Mouse (Mus musculus) spleen, adult 10 weeks (tissue): ENCODE measurements around the gene Wdr83os. TPM values are rescaled to one million over a fixed set of nuclear protein-coding genes. Genes with fewer than 3 reads are reported as not detected.

Source experiments
- polyA plus RNA-seq: library from polyadenylated mRNA; stranded (reverse); fragments of 350-450 nt; fragmentation: Illumina TruSeq; extraction: RNeasy Lipid Tissue Mini Kit (QIAGEN cat#74804); gene quantifications from one replicate; pipeline ENCODE4 v1.2.3, GENCODE M21; 2015; ENCODE audit warnings: low replicate concordance; ENCODE audit not compliant: insufficient read depth

The Wdr83os gene
- 54.9 TPM for polyA plus RNA-seq

GRCm38 (mm10) chr8:85080532-85081215 lies at the start of gene Wdr83os:
TSS of gene Wdr83os (plus strand) at chr8:85080740.

GRCm38 (mm10) chr8:85036718-85037365 lies 43.7 kb upstream of the Wdr83os start, which contains the start of gene Tnpo2:
TSS of gene Tnpo2 (plus strand) at chr8:85036915.

GRCm38 (mm10) chr8:85059879-85060616 lies 20.5 kb upstream of the Wdr83os start, which contains the start of gene Fbxw9:
TSS of gene Fbxw9 (plus strand) at chr8:85060055.

GRCm38 (mm10) chr8:85067982-85068381 lies 12.6 kb upstream of the Wdr83os start, which contains the start of gene Gm5741:
TSS of gene Gm5741 (minus strand) at chr8:85067982.

GRCm38 (mm10) chr8:85071514-85072281 lies 8.8 kb upstream of the Wdr83os start, which contains the start of gene Dhps:
TSS of gene Dhps (plus strand) at chr8:85071757.

GRCm38 (mm10) chr8:85081216-85081555 lies 646 bp downstream of the Wdr83os start, which contains the start of gene Wdr83:
TSS of gene Wdr83 (minus strand) at chr8:85081306.

DNA sequence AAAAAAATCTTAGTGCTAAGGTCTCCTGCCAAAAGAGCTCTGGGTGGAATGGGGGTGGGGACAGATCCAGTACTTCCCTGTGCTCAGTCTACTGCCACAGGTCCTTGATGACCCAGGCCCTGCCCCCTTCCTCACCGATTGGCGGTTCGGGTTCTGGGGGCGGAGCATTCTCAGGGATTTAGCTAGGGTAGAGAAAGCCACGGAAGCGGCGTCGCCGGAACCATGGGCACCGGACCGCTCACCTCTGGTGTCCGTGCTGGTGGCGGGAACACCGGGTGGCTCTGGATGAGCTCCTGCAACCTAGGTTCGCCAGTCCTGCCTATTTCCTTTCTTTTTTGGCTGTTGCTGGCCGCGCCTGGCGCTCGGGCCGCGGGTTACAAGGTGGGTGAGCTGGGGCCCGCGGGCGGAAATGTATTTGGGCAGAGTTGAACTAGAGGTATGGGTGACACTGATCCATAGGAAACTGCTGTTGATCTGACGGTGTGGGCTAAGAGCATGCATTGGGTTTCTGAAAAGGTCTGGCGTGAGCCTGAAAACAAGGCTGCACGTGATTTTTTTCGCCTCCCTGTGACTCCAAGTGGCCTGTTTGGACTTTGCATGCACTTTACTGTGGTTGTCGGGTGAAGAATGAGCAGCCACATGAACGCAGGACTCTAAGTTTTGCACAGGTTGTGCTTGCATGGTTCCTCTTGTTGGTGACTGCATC lies 2.7 kb downstream of the Wdr83os start, which contains the start of gene Man2b1:
Man2b1 (plus strand) TSS at position 163 of the 706 bp plus-strand sequence.

DNA sequence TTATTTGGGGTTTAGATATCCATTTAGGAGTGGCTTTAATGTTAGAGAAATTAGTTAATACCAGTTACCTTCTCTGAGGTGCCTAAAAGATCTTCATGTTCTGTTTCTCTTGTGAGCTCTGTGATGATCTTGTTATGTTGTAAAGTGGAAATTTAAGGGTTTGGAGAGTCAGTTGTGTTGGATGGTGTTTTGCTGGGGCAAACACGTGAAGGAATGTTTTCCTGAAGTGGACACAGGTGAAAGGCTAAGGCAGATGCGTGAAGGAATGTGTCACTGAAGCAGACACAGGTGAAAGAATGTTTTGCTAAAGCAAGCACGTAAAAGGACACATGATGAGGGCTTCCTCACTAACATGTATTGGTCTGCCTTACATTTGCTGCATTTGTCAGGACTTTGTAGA lies 42.5 kb downstream of the Wdr83os start, which contains the start of gene Zfp791:
Zfp791 (minus strand) TSS at position 101 of the 400 bp plus-strand sequence.

Other genes with a start within 250 kb of the Wdr83os start
- gene Gadd45gip1, start 249.2 kb upstream of the Wdr83os start, polyA plus RNA-seq = 5.4 TPM
- 62.4 TPM for gene Rad23a, start 240.1 kb upstream of the Wdr83os start, polyA plus RNA-seq
- gene Calr, start 233.8 kb upstream of the Wdr83os start, polyA plus RNA-seq = 968 TPM
- gene Farsa, start 223.8 kb upstream of the Wdr83os start, polyA plus RNA-seq = 37.0 TPM
- gene Syce2, start 208.6 kb upstream of the Wdr83os start, polyA plus RNA-seq = 12.6 TPM
- 24.2 TPM for gene Gcdh, start 186.8 kb upstream of the Wdr83os start, polyA plus RNA-seq
- gene Klf1, start 178.8 kb upstream of the Wdr83os start, polyA plus RNA-seq = 6.7 TPM
- gene Dnase2a, start 172.2 kb upstream of the Wdr83os start, polyA plus RNA-seq = 49.3 TPM
- gene Mast1, start 143.4 kb upstream of the Wdr83os start, polyA plus RNA-seq = not detected
- gene Rtbdn, start 133.7 kb upstream of the Wdr83os start, polyA plus RNA-seq = not detected
- not detected for gene Gm49661, start 111.3 kb upstream of the Wdr83os start, polyA plus RNA-seq
- 197 TPM for gene Prdx2, start 111.2 kb upstream of the Wdr83os start, polyA plus RNA-seq
- gene Rnaseh2a, start 111.0 kb upstream of the Wdr83os start, polyA plus RNA-seq = 32.5 TPM
- 1.5 TPM for gene Junb, start 102.0 kb upstream of the Wdr83os start, polyA plus RNA-seq
- gene Hook2, start 90.1 kb upstream of the Wdr83os start, polyA plus RNA-seq = 4.6 TPM
- not detected for gene Best2, start 66.2 kb upstream of the Wdr83os start, polyA plus RNA-seq
- gene Asna1, start 55.5 kb upstream of the Wdr83os start, polyA plus RNA-seq = 29.7 TPM
- 112 TPM for gene Trir, start 53.9 kb upstream of the Wdr83os start, polyA plus RNA-seq
- 35.3 TPM for gene Tnpo2, start 43.8 kb upstream of the Wdr83os start, polyA plus RNA-seq
- 3.0 TPM for gene Fbxw9, start 20.7 kb upstream of the Wdr83os start, polyA plus RNA-seq
- gene Gm5741, start 12.8 kb upstream of the Wdr83os start, polyA plus RNA-seq = not detected
- 52.7 TPM for gene Dhps, start 9.0 kb upstream of the Wdr83os start, polyA plus RNA-seq
- gene Wdr83, start 566 bp downstream of the Wdr83os start, polyA plus RNA-seq = 12.5 TPM
- 132 TPM for gene Man2b1, start 2.5 kb downstream of the Wdr83os start, polyA plus RNA-seq
- gene Zfp791, start 42.4 kb downstream of the Wdr83os start, polyA plus RNA-seq = 0.81 TPM
- not detected for gene Cks1brt, start 71.2 kb downstream of the Wdr83os start, polyA plus RNA-seq
- not detected for gene Olfr371, start 145.2 kb downstream of the Wdr83os start, polyA plus RNA-seq
- 47.6 TPM for gene Orc6, start 218.9 kb downstream of the Wdr83os start, polyA plus RNA-seq
- gene Vps35, start 219.1 kb downstream of the Wdr83os start, polyA plus RNA-seq = 108 TPM